ENCODE assay signal across 8 mouse cellular contexts in genomic region chr4:132639191-132639713, GRCm38 (mm10). TPM values are rescaled to one million over a fixed set of nuclear protein-coding genes. Genes with fewer than 3 reads are reported as not detected.
A peak's percentile ranks its signal among the peaks of the same experiment; 100 is the strongest.
DNase-seq lines count a peak whose midpoint lies in the region; ATAC-seq and TF ChIP-seq lines count a peak whose summit lies in the region.

No protein-coding gene starts in this region.

- no peak for TF ChIP-seq EP300 in heart, postnatal 0 days (IDR thresholded peaks at IDR 0.05; ENCODE audit: low read depth)

- H3K9ac ChIP-seq in heart, embryonic 12.5 days: peak overlapping the region; percentile 93
- peak overlapping the region; percentile 79 for H3K9ac ChIP-seq in heart, postnatal 0 days (replicated peaks; ENCODE audit: low read depth, low read length)
- peak overlapping the region; percentile 94 for H3K9ac ChIP-seq in liver, embryonic 15.5 days

- no peaks in the 10 kb centered on the region for H3K9me3 ChIP-seq in heart, embryonic 12.5 days (replicated peaks)
- no peaks in the 10 kb centered on the region for H3K9me3 ChIP-seq in heart, postnatal 0 days (replicated peaks; ENCODE audit: control insufficient read depth, low read length)
- H3K9me3 ChIP-seq in liver, embryonic 15.5 days (replicated peaks): no peaks in the 10 kb centered on the region

- H3K4me3 ChIP-seq in heart, embryonic 12.5 days: peak overlapping the region; percentile 85
- peak overlapping the region; percentile 88 for H3K4me3 ChIP-seq in heart, postnatal 0 days (ENCODE audit: low read depth, low read length)
- peak overlapping the region; percentile 93 for H3K4me3 ChIP-seq in liver, embryonic 15.5 days (replicated peaks)
- H3K4me3 ChIP-seq in olfactory bulb, adult 2 months (ENCODE audit: insufficient read depth, low read depth, low read length): peak overlapping the region; percentile 82

- peaks cover 10% of the 10 kb centered on the region for H3K36me3 ChIP-seq in heart, embryonic 12.5 days
- peaks cover 14% of the 10 kb centered on the region for H3K36me3 ChIP-seq in heart, postnatal 0 days (replicated peaks; ENCODE audit: control insufficient read depth, insufficient read depth, low read length)
- peaks cover 17% of the 10 kb centered on the region for H3K36me3 ChIP-seq in liver, embryonic 15.5 days (replicated peaks)

- peak overlapping the region; percentile 81 for H3K27ac ChIP-seq in heart, embryonic 12.5 days (ENCODE audit: poor library complexity, severe bottlenecking)
- peak overlapping the region; percentile 91 for H3K27ac ChIP-seq in heart, postnatal 0 days (ENCODE audit: low read depth)
- peak overlapping the region; percentile 90 for H3K27ac ChIP-seq in liver, embryonic 15.5 days (replicated peaks)
- no peak overlapping the region; the same call in 1 of the 2 replicates for H3K27ac ChIP-seq in olfactory bulb, adult 2 months (ENCODE audit: insufficient read depth, low read depth, low read length)

- peak overlapping the region; percentile 84 for H3K4me2 ChIP-seq in heart, embryonic 12.5 days
- H3K4me2 ChIP-seq in heart, postnatal 0 days (ENCODE audit: low read depth, low read length): peak overlapping the region; percentile 78
- peak overlapping the region; percentile 78 for H3K4me2 ChIP-seq in liver, embryonic 15.5 days

- intact Hi-C loops in heart, postnatal 25 days (cut with DNase I): no loop called here

- H3K4me1 ChIP-seq in heart, embryonic 12.5 days (replicated peaks): peaks cover 10% of the 10 kb centered on the region
- no peaks in the 10 kb centered on the region for H3K4me1 ChIP-seq in heart, postnatal 0 days (ENCODE audit: control insufficient read depth, insufficient read depth)
- H3K4me1 ChIP-seq in liver, embryonic 15.5 days (replicated peaks): peaks cover 25% of the 10 kb centered on the region
- no peaks in the 10 kb centered on the region for H3K4me1 ChIP-seq in olfactory bulb, adult 2 months (ENCODE audit: control insufficient read depth, insufficient read depth, low read length)

- no peak for TF ChIP-seq CTCF in heart, postnatal 0 days (IDR thresholded peaks at IDR 0.05; ENCODE audit: low read depth)
- no peak for TF ChIP-seq CTCF in olfactory bulb, adult 2 months (IDR thresholded peaks at IDR 0.05; ENCODE audit: insufficient read depth, low read depth, low read length)

- WGBS in heart, embryonic 12.5 days: under 1% methylated on average over 35 of the region's 35 CpGs
- WGBS in heart, postnatal 0 days: 0% methylated on average over 33 of the region's 35 CpGs
- WGBS in liver, embryonic 15.5 days (ENCODE audit: insufficient replicate concordance): under 1% methylated on average over 35 of the region's 35 CpGs
- under 1% methylated on average over 35 of the region's 35 CpGs for WGBS in olfactory bulb, adult 2 months

- DNase-seq in heart, postnatal 25 days (ENCODE audit: low spot score): no peak
- peak; percentile 31 for DNase-seq in c-Kit-positive CD71-positive TER-119-positive erythroid progenitor cells, embryonic 14.5 days (ENCODE audit: low spot score)
- no peak for DNase-seq in heart, postnatal 0 days (ENCODE audit: low spot score)
- no peak for DNase-seq in cerebellum, adult 9-10 months

- no peak for TF ChIP-seq POLR2A in olfactory bulb, adult 2 months (IDR thresholded peaks at IDR 0.05; ENCODE audit: insufficient read depth, low read depth, low read length)

- peak; percentile 60 for ATAC-seq in heart, embryonic 12.5 days (ENCODE audit: insufficient number of reproducible peaks, low FRiP score)
- ATAC-seq in CD4-positive, CD25-positive, alpha-beta regulatory T cell, adult 4 months: peak; percentile 5
- ATAC-seq in heart, postnatal 0 days (ENCODE audit: insufficient read depth, low read depth): peak; percentile 43
- ATAC-seq in liver, embryonic 15.5 days (ENCODE audit: insufficient read depth): peak; percentile 33

- H3K27me3 ChIP-seq in heart, embryonic 12.5 days (replicated peaks): no peaks in the 10 kb centered on the region
- H3K27me3 ChIP-seq in heart, postnatal 0 days (ENCODE audit: control insufficient read depth, insufficient read depth, low read length): no peaks in the 10 kb centered on the region
- H3K27me3 ChIP-seq in liver, embryonic 15.5 days: no peaks in the 10 kb centered on the region

RNA-seq across cellular contexts. Expression of gene Eya3, which starts 0.5 kb away (rescaled TPM):
- 23.5 and 23.9 TPM in 2 replicates for polyA plus RNA-seq in heart, embryonic 12.5 days (2016; fragmentation: Nextera tagmentation; extraction: Ambion mirVana)
- total RNA-seq in heart, postnatal 25 days (2021): 10 to 100 TPM; 28.1 to 33.8 TPM
- 10 to 100 TPM; 35.5 to 42.1 TPM for polyA plus RNA-seq in CD4-positive, CD25-positive, alpha-beta regulatory T cell, adult 4 months (2017; shearing (Covaris generic))
- 22.7 and 54.6 TPM in 2 replicates for total RNA-seq in heart, postnatal 0 days (2014; rRNA removed; ENCODE audit: low replicate concordance)
- polyA plus RNA-seq in heart, postnatal 0 days (2015; fragmentation: Nextera tagmentation; extraction: Ambion mirVana): 14.0 and 14.5 TPM in 2 replicates
- 14.4 and 14.9 TPM in 2 replicates for polyA plus RNA-seq in liver, embryonic 15.5 days (2015; fragmentation: Nextera tagmentation; extraction: Ambion mirVana)
- not detected in 2 replicates for polyA plus RNA-seq in olfactory bulb, adult 2 months (2012; ENCODE audit: insufficient read depth, insufficient read length, low replicate concordance, missing spikeins)

Comparison
In these comparisons a context has a peak if more than half of its experiments do, and no peak if none do; other contexts are left out.
1. ATAC-seq: peak in every context shown above with its lines; median percentile 60 in heart, embryonic 12.5 days; 43 in heart, postnatal 0 days; 33 in liver, embryonic 15.5 days; 5 in CD4-positive, CD25-positive, alpha-beta regulatory T cell, adult 4 months.